Mouse (Mus musculus): ENCODE measurements around the gene Itm2b. TPM values are rescaled to one million over a fixed set of nuclear protein-coding genes. Genes with fewer than 3 reads are reported as not detected.

The Itm2b gene
- total and polyA plus RNA-seq, 3 experiments = 724 to 814 (median 771) TPM

- H3K4me3 ChIP-seq = no peak overlapping the region
- peaks cover 8% of the 10 kb centered on the region for H3K36me3 ChIP-seq (ENCODE audit: control insufficient read depth, insufficient read depth, low read length)
- H3K79me2 ChIP-seq (replicated peaks; ENCODE audit: control insufficient read depth, insufficient read depth, low read length) = no peaks in the 10 kb centered on the region
- no peak for DNase-seq
- peaks cover 5% of the 10 kb centered on the region for H3K4me1 ChIP-seq (ENCODE audit: control insufficient read depth, insufficient read depth, low read length)
- TF ChIP-seq POLR2A (IDR thresholded peaks at IDR 0.05; ENCODE audit: insufficient read depth, low read depth, low read length) (no peak), CTCF (IDR thresholded peaks at IDR 0.05) (no peak), EP300 (IDR thresholded peaks at IDR 0.05; ENCODE audit: insufficient read depth, low read depth, low read length) (no peak)
- no peak overlapping the region; the same call in 1 of the 2 replicates for H3K27ac ChIP-seq
- 79% methylated on average over 2 of the region's 2 CpGs for WGBS
- no peaks in the 10 kb centered on the region for H3K27me3 ChIP-seq (ENCODE audit: control insufficient read depth, insufficient read depth, low read length)
- no peak overlapping the region for H3K9ac ChIP-seq (ENCODE audit: low read depth, low read length)
- intact Hi-C loops (cut with DNase I) = loop anchor here (2.0 kb wide), 1 partner anchor 85 kb away; no protein-coding TSS in a partner anchor
Observed at GRCm38 (mm10) chr14:73323965-73324364, 61.1 kb downstream of the Itm2b start.

GRCm38 (mm10) chr14:73322142-73322541, 62.9 kb downstream of the Itm2b start:
- peaks cover 5% of the 10 kb centered on the region for H3K4me1 ChIP-seq (ENCODE audit: control insufficient read depth, insufficient read depth, low read length)
- no peaks in the 10 kb centered on the region for H3K27me3 ChIP-seq (ENCODE audit: control insufficient read depth, insufficient read depth, low read length)
- DNase-seq = no peak
- H3K79me2 ChIP-seq (replicated peaks; ENCODE audit: control insufficient read depth, insufficient read depth, low read length) = no peaks in the 10 kb centered on the region; the same call in 1 of the 2 replicates
- no peak overlapping the region for H3K4me3 ChIP-seq
- intact Hi-C loops (cut with DNase I) = no loop called here
- WGBS = 88% methylated on average over 3 of the region's 3 CpGs
- H3K27ac ChIP-seq = no peak overlapping the region
- no peak overlapping the region for H3K9ac ChIP-seq (ENCODE audit: low read depth, low read length)
- TF ChIP-seq CTCF (IDR thresholded peaks at IDR 0.05) = no peak
- H3K36me3 ChIP-seq (ENCODE audit: control insufficient read depth, insufficient read depth, low read length) = peaks cover 8% of the 10 kb centered on the region

- Histone ChIP-seq H3K27me3 (ENCODE audit: control insufficient read depth, insufficient read depth, low read length) (no peaks in the 10 kb centered on the region), H3K79me2 (replicated peaks; ENCODE audit: control insufficient read depth, insufficient read depth, low read length) (peaks cover 4% of the 10 kb centered on the region), H3K4me1 (ENCODE audit: control insufficient read depth, insufficient read depth, low read length) (no peaks in the 10 kb centered on the region; the same call in 1 of the 2 replicates), H3K27ac (no peak overlapping the region), H3K9ac (ENCODE audit: low read depth, low read length) (no peak overlapping the region), H3K36me3 (ENCODE audit: control insufficient read depth, insufficient read depth, low read length) (peaks cover 7% of the 10 kb centered on the region), H3K4me3 (no peak overlapping the region)
- no peak for DNase-seq
- intact Hi-C loops (cut with DNase I) = no loop called here
- TF ChIP-seq POLR2A (IDR thresholded peaks at IDR 0.05; ENCODE audit: insufficient read depth, low read depth, low read length) = no peak
- no peak for TF ChIP-seq EP300 (IDR thresholded peaks at IDR 0.05; ENCODE audit: insufficient read depth, low read depth, low read length)
- no peak for TF ChIP-seq CTCF (IDR thresholded peaks at IDR 0.05)
Observed at GRCm38 (mm10) chr14:73316933-73317332, 68.2 kb downstream of the Itm2b start.

GRCm38 (mm10) chr14:73313864-73314263, 71.2 kb downstream of the Itm2b start:
- Histone ChIP-seq H3K27ac (no peak overlapping the region), H3K79me2 (replicated peaks; ENCODE audit: control insufficient read depth, insufficient read depth, low read length) (peaks cover 4% of the 10 kb centered on the region), H3K27me3 (ENCODE audit: control insufficient read depth, insufficient read depth, low read length) (no peaks in the 10 kb centered on the region), H3K9ac (ENCODE audit: low read depth, low read length) (no peak overlapping the region), H3K4me3 (no peak overlapping the region), H3K4me1 (ENCODE audit: control insufficient read depth, insufficient read depth, low read length) (peaks cover 2% of the 10 kb centered on the region), H3K36me3 (ENCODE audit: control insufficient read depth, insufficient read depth, low read length) (peaks cover 2% of the 10 kb centered on the region)
- 92% methylated on average over 4 of the region's 4 CpGs for WGBS
- no peak for TF ChIP-seq POLR2A (IDR thresholded peaks at IDR 0.05; ENCODE audit: insufficient read depth, low read depth, low read length)
- no peak for DNase-seq
- intact Hi-C loops (cut with DNase I) = no loop called here

DNA sequence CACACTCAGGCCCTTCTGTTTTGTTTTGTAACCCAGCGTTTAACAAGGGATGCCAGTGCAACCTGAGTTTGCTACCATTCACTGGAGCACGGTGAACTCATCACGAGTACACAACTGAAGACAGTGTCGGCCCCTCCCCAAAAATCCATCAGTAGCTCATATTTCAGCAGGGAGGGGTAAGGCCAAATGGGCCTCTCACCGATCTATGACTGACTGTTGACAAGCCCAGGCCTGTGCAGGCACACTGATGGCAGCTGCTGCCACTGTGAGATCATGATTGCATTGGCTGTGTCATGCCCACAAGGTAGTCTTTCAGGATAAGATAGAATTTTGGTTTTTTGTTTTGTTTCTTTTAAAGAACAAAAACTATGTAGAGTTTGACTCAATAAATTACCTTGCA, 71.7 kb downstream of the Itm2b start:
- TF ChIP-seq CTCF (IDR thresholded peaks at IDR 0.05) (no peak), EP300 (IDR thresholded peaks at IDR 0.05; ENCODE audit: insufficient read depth, low read depth, low read length) (no peak)
- peaks cover 4% of the 10 kb centered on the region for H3K79me2 ChIP-seq (replicated peaks; ENCODE audit: control insufficient read depth, insufficient read depth, low read length)
- DNase-seq = no peak
- H3K27me3 ChIP-seq (ENCODE audit: control insufficient read depth, insufficient read depth, low read length) = no peaks in the 10 kb centered on the region
- no peak overlapping the region for H3K27ac ChIP-seq
- 62% methylated on average over 5 of the region's 5 CpGs for WGBS
- no peak overlapping the region for H3K4me3 ChIP-seq
- peaks cover 2% of the 10 kb centered on the region for H3K36me3 ChIP-seq (ENCODE audit: control insufficient read depth, insufficient read depth, low read length)
- no peak overlapping the region for H3K9ac ChIP-seq (ENCODE audit: low read depth, low read length)
- peaks cover 3% of the 10 kb centered on the region for H3K4me1 ChIP-seq (ENCODE audit: control insufficient read depth, insufficient read depth, low read length)
- intact Hi-C loops (cut with DNase I) = no loop called here

GRCm38 (mm10) chr14:73312909-73313308, 72.2 kb downstream of the Itm2b start:
- DNase-seq = no peak
- peaks cover 2% of the 10 kb centered on the region for H3K36me3 ChIP-seq (ENCODE audit: control insufficient read depth, insufficient read depth, low read length)
- 78% methylated on average over 5 of the region's 5 CpGs for WGBS
- no peak overlapping the region for H3K9ac ChIP-seq (ENCODE audit: low read depth, low read length)
- TF ChIP-seq CTCF (IDR thresholded peaks at IDR 0.05) (no peak), POLR2A (IDR thresholded peaks at IDR 0.05; ENCODE audit: insufficient read depth, low read depth, low read length) (no peak), EP300 (IDR thresholded peaks at IDR 0.05; ENCODE audit: insufficient read depth, low read depth, low read length) (no peak)
- no peak overlapping the region for H3K27ac ChIP-seq
- no peak overlapping the region for H3K4me3 ChIP-seq
- intact Hi-C loops (cut with DNase I) = no loop called here
- no peaks in the 10 kb centered on the region for H3K27me3 ChIP-seq (ENCODE audit: control insufficient read depth, insufficient read depth, low read length)
- H3K4me1 ChIP-seq (ENCODE audit: control insufficient read depth, insufficient read depth, low read length) = peaks cover 5% of the 10 kb centered on the region
- H3K79me2 ChIP-seq (replicated peaks; ENCODE audit: control insufficient read depth, insufficient read depth, low read length) = peaks cover 4% of the 10 kb centered on the region

Other genes with a start within 250 kb of the Itm2b start
- gene Lpar6, start 147.4 kb downstream of the Itm2b start, total RNA-seq (2021) = 1 to 10 TPM; 1.5 to 2.3 TPM
- 2.3 and 5.2 TPM in 2 replicates for gene Lpar6, start 147.4 kb downstream of the Itm2b start, polyA plus RNA-seq (2012; rRNA removed)
- gene Rb1, start 59.5 kb downstream of the Itm2b start, total RNA-seq (2021) = 10 to 100 TPM; 18.2 to 19.2 TPM
- gene Rb1, start 59.5 kb downstream of the Itm2b start, polyA plus RNA-seq (2012; rRNA removed) = 5.1 and 9.6 TPM in 2 replicates
- 10 to 100 TPM; 19.5 to 23.5 TPM for gene Med4, start 124.7 kb upstream of the Itm2b start, total RNA-seq (2021)
- gene Med4, start 124.7 kb upstream of the Itm2b start, polyA plus RNA-seq (2012; rRNA removed) = 12.5 and 18.2 TPM in 2 replicates
- 100 to 1,000 TPM; 693 to 811 TPM for gene Sucla2, start 140.0 kb upstream of the Itm2b start, total RNA-seq (2021)
- gene Sucla2, start 140.0 kb upstream of the Itm2b start, polyA plus RNA-seq (2012; rRNA removed) = 125 and 246 TPM in 2 replicates
- gene Nudt15, start 163.0 kb upstream of the Itm2b start, total RNA-seq (2021) = 1 to 10 TPM; 7.3 to 8.6 TPM
- 3.2 and 5.9 TPM in 2 replicates for gene Nudt15, start 163.0 kb upstream of the Itm2b start, polyA plus RNA-seq (2012; rRNA removed)

Data from heart, adult 2 months (tissue).